Mouse (Mus musculus) embryonic facial prominence, embryonic 10.5 days (tissue): ENCODE measurements around the gene Elovl2. TPM values are rescaled to one million over a fixed set of nuclear protein-coding genes. Genes with fewer than 3 reads are reported as not detected.
A peak's percentile ranks its signal among the peaks of the same experiment; 100 is the strongest.
"Not testable (repeated sequence)": the region's sequence is repeated elsewhere in the genome, so short reads cannot be mapped to it uniquely, and the experiment has no call there.

ENCODE experiments used
- DNase-seq: peaks from one replicate; pipeline ENCODE4 v3.0.0-alpha.2; 2017; ENCODE audit warnings: low spot score
- H3K27ac ChIP-seq: fragments of 300-500 bp; sonication (generic); replicated peaks from 2 replicates; pipeline ENCODE4 v1.5.1; 2016; ENCODE audit warnings: mild to moderate bottlenecking
- H3K27me3 ChIP-seq: fragments of 300-500 bp; sonication (generic); replicated peaks from 2 replicates; pipeline ENCODE4 v1.6.1; 2016; ENCODE audit warnings: low read depth, mild to moderate bottlenecking; ENCODE audit not compliant: poor library complexity, severe bottlenecking
- H3K36me3 ChIP-seq: fragments of 300-500 bp; sonication (generic); replicated peaks from 2 replicates; pipeline ENCODE4 v1.6.1; 2016; ENCODE audit warnings: mild to moderate bottlenecking, moderate library complexity
- H3K4me1 ChIP-seq: fragments of 300-500 bp; sonication (generic); 2 replicates; pipeline ENCODE4 v1.6.1; 2016
- H3K4me3 ChIP-seq: fragments of 300-500 bp; sonication (generic); 2 replicates; pipeline ENCODE4 v1.5.1; 2016; ENCODE audit warnings: mild to moderate bottlenecking, moderate library complexity
- H3K9me3 ChIP-seq: fragments of 300-500 bp; sonication (generic); 2 replicates; pipeline ENCODE4 v1.6.1; 2016; ENCODE audit warnings: mild to moderate bottlenecking
- WGBS: fragments of 180-500 bp; shearing (Covaris S2); methylation state at CpG from one replicate; pipeline ENCODE4 v1.1.7; 2016; 5-methylcytosine and 5-hydroxymethylcytosine counted together
- polyA plus RNA-seq: library from polyadenylated mRNA; unstranded; fragments of >200 nt; fragmentation: Nextera tagmentation; extraction: Ambion mirVana; gene quantifications from 2 replicates; pipeline ENCODE4 v1.2.1, GENCODE M21; 2016

The Elovl2 gene
- 27.5 and 34.1 TPM in 2 replicates for polyA plus RNA-seq

- H3K27me3 ChIP-seq = no peaks in the 10 kb centered on the region
- H3K36me3 ChIP-seq = no peaks in the 10 kb centered on the region
- H3K4me3 ChIP-seq = peak within 1 kb of the TSS; percentile 76
- peak within 1 kb of the TSS; percentile 87 for H3K27ac ChIP-seq
- peak; percentile 91 for DNase-seq
- peaks cover 15% of the 10 kb centered on the region for H3K4me1 ChIP-seq
- H3K9me3 ChIP-seq = peaks cover 26% of the 10 kb centered on the region
- under 1% methylated on average over 77 of the region's 77 CpGs for WGBS
These were observed at the start of gene Elovl2 for GRCm38 (mm10) chr13:41220304-41220834. Elovl2 (minus strand) TSS chr13:41220405.

GRCm38 (mm10) chr13:41267827-41268408 is 47.7 kb upstream of the Elovl2 start:
- Histone ChIP-seq H3K9me3 (no peaks in the 10 kb centered on the region), H3K27me3 (no peaks in the 10 kb centered on the region), H3K4me1 (peaks cover 6% of the 10 kb centered on the region), H3K36me3 (0 out of 2 replicates have a peak, but pooled peaks cover 2% of the 10 kb centered on the region), H3K4me3 (no peak overlapping the region), H3K27ac (no peak overlapping the region)
- WGBS = 44% methylated on average over 7 of the region's 7 CpGs
- DNase-seq = no peak

- no peaks in the 10 kb centered on the region for H3K36me3 ChIP-seq
- DNase-seq = no peak
- H3K4me1 ChIP-seq = peaks cover 6% of the 10 kb centered on the region
- H3K4me3 ChIP-seq = no peak overlapping the region
- no peak overlapping the region for H3K27ac ChIP-seq
- no peaks in the 10 kb centered on the region for H3K9me3 ChIP-seq
- H3K27me3 ChIP-seq = no peaks in the 10 kb centered on the region
- 86% methylated on average over 5 of the region's 5 CpGs for WGBS
These were observed 43.2 kb upstream of the Elovl2 start for GRCm38 (mm10) chr13:41263304-41264006.

- WGBS = 94% methylated on average over 8 of the region's 8 CpGs
- H3K4me1 ChIP-seq, H3K27me3 ChIP-seq, H3K9me3 ChIP-seq, H3K36me3 ChIP-seq, H3K27ac ChIP-seq, H3K4me3 ChIP-seq, DNase-seq: not testable (repeated sequence)
These were observed 41.4 kb upstream of the Elovl2 start for GRCm38 (mm10) chr13:41261617-41262016.

- 88% methylated on average over 4 of the region's 4 CpGs for WGBS
- H3K4me1 ChIP-seq = no peaks in the 10 kb centered on the region
- no peaks in the 10 kb centered on the region for H3K36me3 ChIP-seq
- DNase-seq = no peak
- no peaks in the 10 kb centered on the region for H3K9me3 ChIP-seq
- no peak overlapping the region for H3K27ac ChIP-seq
- no peaks in the 10 kb centered on the region for H3K27me3 ChIP-seq
- no peak overlapping the region for H3K4me3 ChIP-seq
These were observed 37.6 kb upstream of the Elovl2 start for GRCm38 (mm10) chr13:41257851-41258250.

GRCm38 (mm10) chr13:41256962-41257361 is 36.8 kb upstream of the Elovl2 start:
- H3K27me3 ChIP-seq = no peaks in the 10 kb centered on the region
- WGBS = 91% methylated on average over 3 of the region's 3 CpGs

GRCm38 (mm10) chr13:41256126-41256525 is 35.9 kb upstream of the Elovl2 start:
- no peak for DNase-seq
- H3K9me3 ChIP-seq = no peaks in the 10 kb centered on the region
- H3K27me3 ChIP-seq = no peaks in the 10 kb centered on the region
- peaks cover 10% of the 10 kb centered on the region for H3K4me1 ChIP-seq
- H3K27ac ChIP-seq = no peak overlapping the region
- WGBS = 90% methylated on average over 5 of the region's 5 CpGs
- no peak overlapping the region for H3K4me3 ChIP-seq
- no peaks in the 10 kb centered on the region for H3K36me3 ChIP-seq

More at GRCm38 (mm10) chr13:41256962-41257361, 36.8 kb upstream of the Elovl2 start:
- Histone ChIP-seq H3K9me3 (no peaks in the 10 kb centered on the region), H3K27ac (no peak overlapping the region), H3K4me1 (peaks cover 4% of the 10 kb centered on the region), H3K4me3 (no peak overlapping the region), H3K36me3 (no peaks in the 10 kb centered on the region)
- DNase-seq = no peak

GRCm38 (mm10) chr13:41252736-41253135 is 32.5 kb upstream of the Elovl2 start:
- Histone ChIP-seq H3K27me3 (no peaks in the 10 kb centered on the region), H3K4me3 (no peak overlapping the region), H3K27ac (no peak overlapping the region), H3K4me1 (peaks cover 21% of the 10 kb centered on the region), H3K9me3 (no peaks in the 10 kb centered on the region), H3K36me3 (no peaks in the 10 kb centered on the region)
- WGBS = 94% methylated on average over 7 of the region's 7 CpGs
- DNase-seq = no peak

- H3K9me3 ChIP-seq = no peaks in the 10 kb centered on the region
- peaks cover 21% of the 10 kb centered on the region for H3K4me1 ChIP-seq
- WGBS = 74% methylated on average over 6 of the region's 6 CpGs
- no peaks in the 10 kb centered on the region for H3K36me3 ChIP-seq
- H3K4me3 ChIP-seq = no peak overlapping the region
- H3K27ac ChIP-seq = no peak overlapping the region
- no peak for DNase-seq
- H3K27me3 ChIP-seq = no peaks in the 10 kb centered on the region
These were observed 31.9 kb upstream of the Elovl2 start for GRCm38 (mm10) chr13:41252141-41252540.

- no peak for DNase-seq
- Histone ChIP-seq H3K27me3 (no peaks in the 10 kb centered on the region), H3K27ac (no peak overlapping the region), H3K4me1 (peaks cover 21% of the 10 kb centered on the region), H3K36me3 (no peaks in the 10 kb centered on the region), H3K9me3 (no peaks in the 10 kb centered on the region), H3K4me3 (no peak overlapping the region)
- 77% methylated on average over 5 of the region's 5 CpGs for WGBS
These were observed 31.5 kb upstream of the Elovl2 start for GRCm38 (mm10) chr13:41251667-41252066.

GRCm38 (mm10) chr13:41251232-41251631 is 31.0 kb upstream of the Elovl2 start:
- H3K4me1 ChIP-seq = peaks cover 21% of the 10 kb centered on the region
- not testable (repeated sequence) for H3K27me3 ChIP-seq, DNase-seq, H3K36me3 ChIP-seq, H3K9me3 ChIP-seq, H3K27ac ChIP-seq
- H3K4me3 ChIP-seq = peak overlapping the region; percentile 72; the same call in 1 of the 2 replicates
- 90% methylated on average over 5 of the region's 5 CpGs for WGBS

GRCm38 (mm10) chr13:41250318-41250981 is 30.2 kb upstream of the Elovl2 start:
- peak overlapping the region; percentile 93 for H3K27ac ChIP-seq
- H3K4me1 ChIP-seq = peaks cover 21% of the 10 kb centered on the region
- peak overlapping the region; percentile 72 for H3K4me3 ChIP-seq
- DNase-seq = no peak
- no peaks in the 10 kb centered on the region for H3K27me3 ChIP-seq
- H3K36me3 ChIP-seq = no peaks in the 10 kb centered on the region
- WGBS = 2% methylated on average over 27 of the region's 27 CpGs
- H3K9me3 ChIP-seq = no peaks in the 10 kb centered on the region
